Mouse (Mus musculus) stomach, postnatal 0 days (tissue): ENCODE data around the gene Phb.

ENCODE experiments used
- CTCF ChIP-seq: IDR thresholded peaks from 2 replicates; pipeline ENCODE4 v1.5.1; 2016; ENCODE audit warnings: antibody characterized with exemption, low read depth, mild to moderate bottlenecking, moderate library complexity
- EP300 ChIP-seq: optimal IDR thresholded peaks from 2 replicates; pipeline ENCODE3; 2016; ENCODE audit warnings: antibody characterized with exemption

DNA sequence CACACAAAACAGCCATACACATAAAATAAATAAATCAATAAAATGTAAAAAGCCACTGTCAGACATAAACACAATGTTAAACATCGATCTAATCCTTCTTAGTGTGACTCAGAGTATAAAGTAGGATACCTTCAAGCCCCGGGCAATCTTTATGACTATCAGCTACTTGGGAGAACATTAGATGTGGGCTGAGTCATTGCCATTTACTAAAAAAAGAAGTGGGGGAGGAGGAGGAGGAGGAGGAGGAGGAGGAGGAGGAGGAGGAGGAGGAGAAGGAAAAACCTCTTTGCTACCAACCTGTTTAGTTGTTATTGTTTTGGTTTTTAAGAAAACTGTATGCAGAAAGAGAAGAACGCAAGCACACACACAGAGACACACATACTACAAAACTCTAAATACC, 22.8 kb downstream of the Phb start:
- no peak for TF ChIP-seq CTCF
- TF ChIP-seq EP300, result no peak
